Mouse (Mus musculus) embryo, embryonic 10.5 days (tissue): Measurements from ENCODE around the gene Ppp1r13b.

Experiments used
- DNase-seq: peaks from one replicate; pipeline ENCODE4 v3.0.0-alpha.2; 2015; ENCODE audit warnings: low spot score

The Ppp1r13b gene

DNA sequence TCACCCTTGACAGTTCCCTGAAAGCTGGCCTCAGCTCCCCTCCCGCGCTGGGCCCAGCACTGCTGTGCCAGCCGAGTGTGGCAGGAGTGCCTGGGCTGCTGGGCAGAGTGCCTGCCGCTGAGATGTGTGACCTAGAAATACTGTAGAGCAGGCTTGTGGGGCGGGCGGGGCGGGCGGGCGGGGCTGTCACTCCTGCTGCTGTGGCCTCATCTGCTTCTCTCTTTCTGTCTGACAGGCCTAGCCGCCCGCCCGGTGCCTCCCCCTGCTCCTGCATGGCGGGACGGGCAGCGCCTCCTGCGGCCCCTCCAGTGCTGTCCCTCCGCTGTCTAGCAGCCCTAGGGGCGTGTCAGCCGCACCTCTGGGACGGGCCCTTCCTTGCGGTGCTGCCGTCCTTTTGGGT is 113.8 kb downstream of the Ppp1r13b start:
- DNase-seq, result no peak

DNA sequence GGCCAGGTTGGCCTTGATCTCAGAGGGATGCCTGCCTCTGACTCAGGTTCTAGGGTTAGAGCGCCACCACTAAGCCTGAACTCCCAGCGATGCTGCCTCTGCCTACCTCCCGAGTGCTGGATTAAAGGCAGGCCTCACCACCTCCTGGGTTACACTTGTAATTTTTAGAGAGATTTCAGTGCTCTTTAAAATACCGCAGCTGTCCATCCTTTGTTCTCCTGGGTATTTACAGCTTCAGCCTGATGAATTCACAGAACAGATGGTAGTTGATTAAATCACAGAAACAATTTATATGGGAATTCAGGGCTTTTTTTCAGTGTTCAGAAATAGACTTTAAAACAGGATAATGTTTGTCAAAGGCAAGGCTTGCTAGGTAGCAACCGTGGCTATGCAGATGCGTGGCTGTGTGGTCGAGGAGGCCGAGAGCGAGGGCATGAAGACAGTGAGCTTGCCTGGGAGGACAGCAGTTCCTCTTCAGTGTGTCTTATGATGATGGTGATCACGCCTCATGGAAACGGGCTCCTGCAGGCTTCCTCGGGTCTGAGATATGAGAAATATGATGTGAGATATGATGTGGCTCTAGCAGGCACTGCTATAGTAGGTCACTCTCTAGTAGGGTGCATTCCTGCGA is 116.3 kb downstream of the Ppp1r13b start:
- DNase-seq, result no peak

DNA sequence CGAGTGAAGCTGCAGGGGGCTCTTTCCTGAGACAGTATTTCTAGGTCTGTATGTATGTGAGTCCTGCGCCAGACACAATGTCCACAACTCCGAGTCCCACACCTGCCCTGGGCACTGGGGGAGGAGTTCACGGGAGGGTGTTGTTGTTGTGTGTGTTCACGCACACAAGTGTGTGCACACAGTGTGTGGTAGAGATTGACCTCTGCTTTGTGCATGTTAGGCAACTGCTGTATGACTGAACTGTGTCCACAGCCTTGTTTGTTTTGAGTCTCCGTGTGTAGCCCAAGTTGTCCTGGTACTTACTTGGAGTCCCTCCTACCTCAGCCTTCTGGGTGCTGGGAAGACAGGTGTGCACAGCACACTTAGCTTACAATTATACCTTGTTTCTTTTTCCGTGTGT is 117.3 kb downstream of the Ppp1r13b start:
- no peak for DNase-seq

DNA sequence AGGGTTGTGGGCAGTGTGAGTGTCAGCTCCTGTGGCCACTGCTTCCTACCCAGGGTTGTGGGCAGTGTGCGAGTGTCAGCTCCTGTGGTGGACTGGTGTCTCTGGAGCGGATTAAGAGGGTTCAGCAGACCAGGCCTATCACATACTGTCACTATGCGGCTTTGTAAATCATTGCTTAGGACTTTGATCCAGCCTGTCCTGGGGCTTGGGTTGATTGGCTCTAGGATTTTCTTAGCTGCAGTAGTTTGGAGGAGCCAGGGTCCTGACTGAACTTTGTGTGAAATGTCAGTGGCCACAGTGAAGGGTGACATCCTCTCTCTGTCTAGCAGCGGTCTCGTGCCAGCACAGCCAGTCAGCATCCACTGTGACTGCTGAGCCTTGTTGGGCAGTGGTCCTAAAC is 117.8 kb downstream of the Ppp1r13b start:
- no peak for DNase-seq

DNA sequence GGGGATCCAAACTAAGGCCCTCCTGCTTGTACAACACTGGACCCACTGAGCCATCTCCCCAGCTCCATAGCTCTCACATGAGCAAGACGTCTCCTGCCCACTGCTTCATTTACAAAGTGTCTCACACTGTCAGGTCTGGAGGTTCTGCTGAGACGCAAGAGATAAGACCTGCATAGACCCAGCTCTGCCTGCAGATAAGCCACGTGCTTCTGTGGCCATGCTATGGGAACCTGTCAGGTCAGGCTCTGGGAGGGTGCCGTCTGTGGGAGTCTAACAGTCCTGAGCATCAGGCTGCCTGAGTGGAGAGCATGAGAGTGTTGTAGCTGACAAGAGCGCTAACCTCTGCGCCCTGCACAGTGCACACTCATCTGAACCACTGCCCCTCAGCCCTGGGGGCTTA is 120.9 kb downstream of the Ppp1r13b start:
- no peak for DNase-seq

DNA sequence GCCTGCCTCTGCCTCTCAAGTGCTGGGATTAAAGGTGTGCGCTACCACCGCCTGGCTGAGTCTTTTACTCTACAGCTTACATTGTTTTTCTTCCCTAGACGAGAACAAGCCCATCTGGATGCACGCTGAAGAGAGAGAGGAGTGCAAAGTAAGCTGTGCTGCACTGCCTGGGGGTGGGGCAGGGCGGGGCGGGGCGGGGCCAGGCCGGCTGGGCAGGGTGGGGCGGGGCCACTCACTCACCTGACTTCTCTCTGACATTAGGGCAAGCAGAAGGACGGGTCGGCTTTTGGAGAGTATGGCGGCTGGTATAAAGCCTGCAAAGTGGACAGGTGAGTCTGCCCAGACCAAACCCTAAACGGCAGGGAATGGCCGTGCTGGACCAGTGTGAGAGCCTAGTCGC is 122.7 kb downstream of the Ppp1r13b start:
- DNase-seq, result no peak

DNA sequence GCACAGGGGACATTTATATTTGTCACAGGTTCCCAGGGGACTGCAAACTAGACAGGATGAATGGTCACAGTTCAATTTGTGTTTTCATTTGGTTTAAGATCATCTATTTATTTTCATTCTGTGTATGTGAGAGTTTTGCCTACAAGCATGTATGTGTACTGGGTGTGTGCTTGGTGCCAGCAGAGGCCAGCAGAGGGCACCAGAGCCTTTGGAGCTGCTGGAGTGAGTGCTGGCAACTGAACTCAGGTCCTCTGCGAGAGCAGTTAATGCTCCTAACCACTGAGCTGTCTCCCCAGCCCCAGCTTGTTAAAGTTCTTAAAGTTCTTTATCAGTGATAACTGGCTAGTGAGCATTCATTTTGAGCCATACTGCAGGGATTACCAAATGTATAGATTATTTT is 128.4 kb downstream of the Ppp1r13b start:
- no peak for DNase-seq
